Mouse (Mus musculus): ENCODE results near the gene Pmepa1.

- TF ChIP-seq POLR2A (IDR thresholded peaks at IDR 0.05; ENCODE audit: extremely low read depth, insufficient read depth, low read length) (no peak), CTCF (IDR thresholded peaks at IDR 0.05; ENCODE audit: low read depth, low read length) (no peak)
Observed at GRCm38 (mm10) chr2:173272354-173272900, 3.9 kb downstream of the Pmepa1 start.

All from liver, adult 2 months (tissue).